Mouse (Mus musculus) heart, embryonic 16.5 days (tissue): ENCODE measurements around the gene Sgms1. TPM values are rescaled to one million over a fixed set of nuclear protein-coding genes. Genes with fewer than 3 reads are reported as not detected.

ENCODE experiments used
- ATAC-seq: fragments of 200-750 bp; cut with Nextera tagmentation; replicated peaks from 2 replicates; pipeline ENCODE4 v1.8.0; 2017; ENCODE audit warnings: moderate number of reproducible peaks; ENCODE audit not compliant: insufficient read depth, low FRiP score; ENCODE audit errors: extremely low read depth
- H3K27ac ChIP-seq: fragments of 300-500 bp; sonication (generic); 2 replicates; pipeline ENCODE4 v1.5.1; 2014; ENCODE audit warnings: mild to moderate bottlenecking, low read length, control low read depth, moderate library complexity
- H3K27me3 ChIP-seq: fragments of 300-500 bp; sonication (generic); 2 replicates; pipeline ENCODE4 v1.6.1; 2014; ENCODE audit warnings: low read length, mixed read lengths; ENCODE audit not compliant: control insufficient read depth, insufficient read depth
- H3K36me3 ChIP-seq: fragments of 300-500 bp; sonication (generic); 2 replicates; pipeline ENCODE4 v1.6.1; 2014; ENCODE audit not compliant: control insufficient read depth, insufficient read depth
- H3K4me1 ChIP-seq: fragments of 300-500 bp; sonication (generic); 2 replicates; pipeline ENCODE4 v1.6.1; 2014; ENCODE audit warnings: low read length, mixed read lengths; ENCODE audit not compliant: control insufficient read depth, insufficient read depth
- H3K4me2 ChIP-seq: fragments of 300-500 bp; sonication (generic); 2 replicates; pipeline ENCODE4 v1.6.1; 2014; ENCODE audit warnings: low read depth, mild to moderate bottlenecking, control low read depth, low read length
- H3K4me3 ChIP-seq: fragments of 300-500 bp; sonication (generic); 2 replicates; pipeline ENCODE4 v1.5.1; 2014; ENCODE audit warnings: mild to moderate bottlenecking, control low read depth, low read length
- H3K9ac ChIP-seq: fragments of 300-500 bp; sonication (generic); 2 replicates; pipeline ENCODE4 v1.6.1; 2014; ENCODE audit warnings: low read length, control low read depth
- H3K9me3 ChIP-seq: fragments of 300-500 bp; sonication (generic); replicated peaks from 2 replicates; pipeline ENCODE4 v1.6.1; 2016; ENCODE audit warnings: low read length; ENCODE audit not compliant: control insufficient read depth
- WGBS: fragments of 180-500 bp; shearing (Covaris S2); extraction: QIAGEN DNeasy Blood & Tissue Kit; methylation state at CpG from one replicate; pipeline ENCODE4 v1.1.7; 2014; 5-methylcytosine and 5-hydroxymethylcytosine counted together
- polyA plus RNA-seq: library from polyadenylated mRNA; unstranded; fragments of >200 nt; fragmentation: Nextera tagmentation; extraction: Ambion mirVana; gene quantifications from 2 replicates; pipeline ENCODE4 v1.2.1, GENCODE M21; 2015

Sgms1 gene
- polyA plus RNA-seq, 1 experiment from 2014 or later = 40.1 TPM

DNA sequence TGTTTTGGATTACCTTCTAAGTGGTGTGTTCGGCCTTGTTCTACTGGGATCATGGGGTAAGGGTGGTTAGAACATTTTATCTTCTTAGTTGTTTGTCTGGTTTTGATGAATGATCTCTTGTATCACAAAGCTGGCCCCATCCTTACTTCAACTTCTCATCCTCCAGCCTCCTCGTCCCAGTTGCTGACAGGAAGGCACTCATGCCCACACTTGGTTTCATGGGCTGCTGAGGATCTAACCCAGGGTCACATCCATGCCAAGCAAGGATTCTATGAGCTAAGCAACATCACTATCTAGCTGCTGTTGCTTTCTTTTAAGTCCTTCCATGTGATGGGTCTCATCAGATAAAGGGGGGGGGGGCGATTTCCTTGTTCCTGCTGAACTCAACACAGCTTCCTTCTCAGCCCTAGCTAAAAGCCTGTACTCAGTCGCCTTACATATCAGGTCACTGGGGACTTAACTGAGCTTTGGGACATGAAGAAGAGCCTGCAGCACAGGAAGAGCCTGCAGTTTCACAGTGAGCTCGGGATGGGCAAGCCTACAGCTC is 86.6 kb downstream of the Sgms1 start:
- ATAC-seq = no peak

GRCm38 (mm10) chr19:32301568-32301967 is 87.9 kb downstream of the Sgms1 start:
- no peak for ATAC-seq
- H3K4me3 ChIP-seq = no peak overlapping the region
- no peak overlapping the region for H3K4me2 ChIP-seq
- WGBS = 77% methylated on average over 3 of the region's 3 CpGs
- no peak overlapping the region for H3K27ac ChIP-seq
- H3K9ac ChIP-seq = no peak overlapping the region
- no peaks in the 10 kb centered on the region; the same call in 1 of the 2 replicates for H3K36me3 ChIP-seq
- no peaks in the 10 kb centered on the region for H3K27me3 ChIP-seq
- peaks cover 17% of the 10 kb centered on the region for H3K4me1 ChIP-seq
- H3K9me3 ChIP-seq = no peaks in the 10 kb centered on the region

More for the DNA sequence above, 86.6 kb downstream of the Sgms1 start:
- no peak overlapping the region for H3K4me2 ChIP-seq
- H3K9me3 ChIP-seq = no peaks in the 10 kb centered on the region
- H3K27me3 ChIP-seq = no peaks in the 10 kb centered on the region
- no peak overlapping the region for H3K9ac ChIP-seq
- 0 out of 2 replicates have a peak overlapping the region, but pooled peaks have one; percentile 6 for H3K27ac ChIP-seq
- no peaks in the 10 kb centered on the region; the same call in 1 of the 2 replicates for H3K36me3 ChIP-seq
- H3K4me3 ChIP-seq = no peak overlapping the region
- 61% methylated on average over 5 of the region's 5 CpGs for WGBS
- H3K4me1 ChIP-seq = peaks cover 17% of the 10 kb centered on the region

DNA sequence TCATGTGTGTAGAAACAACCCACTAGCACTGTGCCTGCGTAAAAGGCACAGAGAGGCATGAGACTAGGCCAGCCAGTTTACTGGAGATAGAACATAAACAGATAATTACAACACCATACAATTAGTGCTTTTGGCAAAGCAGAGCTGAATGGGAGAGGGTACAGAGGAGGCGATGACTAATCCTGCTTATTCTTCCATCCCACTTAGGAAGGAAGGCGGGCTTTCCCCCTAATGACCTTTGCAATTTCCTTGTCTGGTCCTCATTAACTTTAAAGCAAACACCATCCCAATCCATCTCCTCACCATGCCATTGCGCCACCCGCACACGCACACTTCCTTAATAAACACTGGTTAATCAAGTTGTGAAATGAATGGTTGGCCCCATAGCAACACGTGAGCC is 91.3 kb downstream of the Sgms1 start:
- H3K36me3 ChIP-seq = no peaks in the 10 kb centered on the region; the same call in 1 of the 2 replicates

GRCm38 (mm10) chr19:32296863-32297262 is 92.7 kb downstream of the Sgms1 start:
- H3K9ac ChIP-seq = no peak overlapping the region
- no peak overlapping the region for H3K4me2 ChIP-seq
- peaks cover 18% of the 10 kb centered on the region for H3K4me1 ChIP-seq
- 69% methylated on average over 7 of the region's 7 CpGs for WGBS
- H3K27ac ChIP-seq = no peak overlapping the region
- H3K36me3 ChIP-seq = no peaks in the 10 kb centered on the region; the same call in 1 of the 2 replicates
- H3K4me3 ChIP-seq = no peak overlapping the region
- H3K27me3 ChIP-seq = no peaks in the 10 kb centered on the region
- no peak for ATAC-seq
- H3K9me3 ChIP-seq = no peaks in the 10 kb centered on the region

More for the DNA sequence above, 91.3 kb downstream of the Sgms1 start:
- ATAC-seq = no peak
- Histone ChIP-seq H3K27ac (no peak overlapping the region), H3K9me3 (no peaks in the 10 kb centered on the region), H3K27me3 (no peaks in the 10 kb centered on the region), H3K9ac (no peak overlapping the region), H3K4me1 (peaks cover 6% of the 10 kb centered on the region), H3K4me3 (no peak overlapping the region), H3K4me2 (no peak overlapping the region)
- WGBS = 83% methylated on average over 7 of the region's 7 CpGs

GRCm38 (mm10) chr19:32295581-32295980 is 93.9 kb downstream of the Sgms1 start:
- WGBS = 84% methylated on average over 7 of the region's 7 CpGs
- no peak overlapping the region for H3K4me3 ChIP-seq
- no peaks in the 10 kb centered on the region; the same call in 1 of the 2 replicates for H3K36me3 ChIP-seq
- no peaks in the 10 kb centered on the region for H3K27me3 ChIP-seq
- H3K9ac ChIP-seq = no peak overlapping the region
- no peaks in the 10 kb centered on the region for H3K9me3 ChIP-seq
- no peak overlapping the region for H3K27ac ChIP-seq
- no peak overlapping the region for H3K4me2 ChIP-seq
- peaks cover 21% of the 10 kb centered on the region for H3K4me1 ChIP-seq
- ATAC-seq = no peak

- H3K9me3 ChIP-seq = no peaks in the 10 kb centered on the region
- no peaks in the 10 kb centered on the region for H3K27me3 ChIP-seq
- H3K4me2 ChIP-seq = peak overlapping the region; percentile 39
- no peak overlapping the region; the same call in 1 of the 2 replicates for H3K4me3 ChIP-seq
- whole genome bisulfite sequencing = 66% methylated on average over 12 of the region's 12 CpGs
- peak overlapping the region; percentile 76 for H3K27ac ChIP-seq
- peak overlapping the region; percentile 58; the same call in 1 of the 2 replicates for H3K9ac ChIP-seq
- H3K36me3 ChIP-seq = no peaks in the 10 kb centered on the region; the same call in 1 of the 2 replicates
- H3K4me1 ChIP-seq = peaks cover 25% of the 10 kb centered on the region
- ATAC-seq = no peak
Observed at GRCm38 (mm10) chr19:32292782-32293776, 96.4 kb downstream of the Sgms1 start.

- 40% methylated on average over 12 of the region's 12 CpGs for WGBS
- peak; percentile 66 for ATAC-seq
- peaks cover 25% of the 10 kb centered on the region for H3K4me1 ChIP-seq
- H3K27me3 ChIP-seq = no peaks in the 10 kb centered on the region
- H3K4me3 ChIP-seq = no peak overlapping the region
- peak overlapping the region; percentile 75 for H3K27ac ChIP-seq
- H3K9me3 ChIP-seq = no peaks in the 10 kb centered on the region
- H3K36me3 ChIP-seq = no peaks in the 10 kb centered on the region; the same call in 1 of the 2 replicates
- H3K4me2 ChIP-seq = peak overlapping the region; percentile 39
- H3K9ac ChIP-seq = peak overlapping the region; percentile 38
Observed at GRCm38 (mm10) chr19:32292067-32292739, 97.3 kb downstream of the Sgms1 start.

- peaks cover 25% of the 10 kb centered on the region for H3K4me1 ChIP-seq
- no peak overlapping the region for H3K4me3 ChIP-seq
- H3K36me3 ChIP-seq = no peaks in the 10 kb centered on the region; the same call in 1 of the 2 replicates
- H3K9me3 ChIP-seq = no peaks in the 10 kb centered on the region
- no peaks in the 10 kb centered on the region for H3K27me3 ChIP-seq
- 76% methylated on average over 5 of the region's 5 CpGs for WGBS
- no peak for ATAC-seq
- H3K9ac ChIP-seq = no peak overlapping the region
- H3K27ac ChIP-seq = no peak overlapping the region
- H3K4me2 ChIP-seq = no peak overlapping the region
Observed at GRCm38 (mm10) chr19:32291130-32291529, 98.4 kb downstream of the Sgms1 start.
